Mouse (Mus musculus): Measurements from ENCODE around the gene Auts2. TPM values are rescaled to one million over a fixed set of nuclear protein-coding genes. Genes with fewer than 3 reads are reported as not detected.

Auts2 gene
- total RNA-seq, 2 experiments from 2014 or later = 100 to 137 TPM

DNA sequence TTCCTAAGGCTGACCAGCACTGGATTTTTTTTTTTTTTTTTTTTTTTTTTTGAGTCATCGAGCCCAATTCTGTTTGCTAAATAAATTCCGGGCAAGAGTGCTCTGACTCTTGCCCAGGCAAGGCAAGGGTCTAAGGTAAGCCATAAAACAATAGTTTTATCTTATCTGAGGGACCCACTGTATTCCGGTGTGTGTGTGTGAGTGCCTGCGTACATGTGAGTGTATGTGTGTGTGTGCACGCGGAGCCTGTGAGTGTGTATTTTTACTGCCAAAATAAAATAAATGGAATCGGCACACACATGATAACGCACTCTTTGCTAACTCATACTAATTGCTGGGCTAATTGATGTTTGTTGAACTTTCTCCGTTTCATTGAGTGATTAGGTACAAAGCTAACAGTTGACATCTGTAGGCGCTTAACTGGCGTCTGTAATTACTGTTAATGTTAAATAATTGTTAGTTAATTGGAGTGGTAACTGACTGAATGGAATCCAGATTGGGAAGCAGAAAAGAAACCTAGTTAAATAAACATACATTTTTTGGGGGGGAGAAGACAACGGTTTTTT is 1018.2 kb downstream of the Auts2 start:
- intact Hi-C loops (cut with DNase I) = no loop called here
- no peak for DNase-seq (ENCODE audit: low spot score in 2 of 2)

DNA sequence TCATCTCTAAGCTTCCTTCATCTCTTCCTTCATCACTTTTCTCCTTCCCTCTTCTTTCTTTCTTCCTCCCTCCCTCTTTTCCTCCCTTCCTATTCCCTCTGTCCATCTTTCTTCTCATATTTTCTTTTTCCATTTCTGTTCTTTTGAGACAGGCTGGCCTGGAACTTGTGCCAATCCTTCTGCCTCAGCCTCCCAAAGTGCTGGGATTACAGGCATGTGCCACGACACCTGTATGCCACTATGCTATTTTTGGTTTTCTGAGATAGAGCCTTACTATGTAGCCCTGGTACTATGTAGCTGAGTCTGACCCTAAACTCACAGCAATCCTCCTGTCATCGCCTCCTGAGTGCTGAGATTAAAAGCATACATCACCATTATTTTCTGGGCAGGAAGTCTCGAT is 1023.6 kb downstream of the Auts2 start:
- DNase-seq (ENCODE audit: low spot score in 2 of 2) = no peak
- intact Hi-C loops (cut with DNase I) = no loop called here

DNA sequence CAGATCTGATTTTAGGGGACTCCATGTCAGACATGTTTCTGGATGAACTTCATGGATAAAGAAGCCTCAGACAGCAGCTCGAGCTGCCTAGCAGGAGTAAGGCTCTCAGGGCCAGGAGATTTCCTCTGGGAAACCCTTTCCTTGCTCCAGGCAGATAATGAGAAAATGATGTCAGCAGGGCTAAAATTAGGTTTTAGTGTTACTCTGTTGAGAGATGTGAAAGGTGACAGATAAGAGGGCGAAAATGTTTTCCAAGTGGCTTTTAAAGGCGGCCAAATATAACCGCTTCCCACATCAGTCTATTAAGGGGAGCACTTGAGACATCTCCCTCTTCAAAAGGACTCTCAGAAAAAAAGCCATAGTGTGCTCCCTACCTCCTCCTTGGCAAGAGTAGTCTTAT is 1025.5 kb downstream of the Auts2 start:
- DNase-seq (ENCODE audit: low spot score in 2 of 2) = no peak
- intact Hi-C loops (cut with DNase I) = no loop called here

DNA sequence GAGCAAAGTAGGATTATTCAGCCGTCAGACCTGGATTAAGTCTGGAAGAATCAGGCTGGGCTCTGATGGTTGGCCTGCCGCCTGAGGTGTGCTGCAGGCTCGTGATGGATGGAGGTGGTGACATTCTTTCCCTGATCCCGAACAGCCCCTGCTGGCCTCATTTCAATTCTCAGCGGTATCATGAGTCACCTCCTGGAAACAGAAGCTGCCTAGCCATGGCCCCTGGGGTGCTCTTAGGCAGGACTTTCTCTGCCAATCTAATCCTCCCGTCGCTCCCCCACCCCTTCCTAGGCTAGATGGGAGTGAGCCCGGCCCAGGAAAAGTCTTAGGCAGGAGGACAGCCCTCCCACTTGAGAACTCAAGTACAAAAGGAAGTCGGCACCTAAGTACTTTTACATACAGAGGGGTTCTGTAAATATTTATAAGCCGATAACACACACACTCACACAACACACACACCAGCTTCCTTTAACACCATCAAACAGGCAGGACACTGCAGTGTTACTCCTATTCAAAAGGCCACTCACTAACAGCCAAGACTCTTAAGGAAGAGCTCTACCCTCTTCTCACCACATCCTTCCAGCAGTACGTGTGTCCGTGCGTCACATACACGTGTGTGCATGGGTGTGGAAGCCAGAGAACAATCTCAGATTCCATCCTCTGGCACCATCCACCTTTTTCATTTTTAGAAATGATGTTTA is 1027.3 kb downstream of the Auts2 start:
- DNase-seq (ENCODE audit: low spot score in 2 of 2) = no peak
- intact Hi-C loops (cut with DNase I) = no loop called here

DNA sequence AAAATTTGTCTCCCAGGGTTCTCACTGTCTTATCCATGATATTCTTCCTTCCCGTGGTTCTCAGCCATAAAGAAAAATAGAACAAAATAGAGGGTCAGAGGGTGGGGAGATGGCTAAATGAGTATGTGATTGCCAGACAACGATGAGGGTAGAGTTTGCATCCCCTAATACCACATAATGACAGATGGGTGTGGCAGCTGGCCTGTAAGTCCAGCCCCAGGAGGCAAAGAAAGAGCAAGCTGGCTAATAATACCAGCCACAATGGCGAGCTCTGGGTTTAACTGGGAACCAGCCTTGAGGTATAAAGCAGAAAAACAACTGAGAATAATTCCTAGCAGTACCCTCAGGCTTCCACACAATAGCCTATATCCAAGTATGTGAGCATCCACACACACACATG is 1029.4 kb downstream of the Auts2 start:
- intact Hi-C loops (cut with DNase I) = no loop called here
- no peak for DNase-seq (ENCODE audit: low spot score in 2 of 2)

DNA sequence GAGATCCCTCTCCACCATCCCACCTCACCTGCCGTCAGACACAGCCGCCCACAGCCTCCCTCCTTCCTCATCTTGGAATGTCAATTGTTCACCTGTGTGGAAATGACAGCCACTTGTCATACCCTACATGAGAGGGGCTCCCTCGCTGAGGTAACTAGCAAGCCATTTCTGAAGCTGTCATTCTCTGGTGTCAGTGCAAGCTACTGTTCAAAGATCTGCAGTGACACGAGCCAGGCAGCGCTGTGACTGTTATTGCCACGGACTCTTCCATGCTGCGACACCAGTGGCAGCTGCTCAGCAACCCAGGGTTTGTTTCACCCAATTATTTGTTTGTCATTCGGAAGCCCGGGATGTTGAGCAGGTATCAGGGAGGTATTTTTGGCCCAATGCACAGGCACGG is 1030.5 kb downstream of the Auts2 start:
- DNase-seq (ENCODE audit: low spot score in 2 of 2) = no peak
- intact Hi-C loops (cut with DNase I) = no loop called here

DNA sequence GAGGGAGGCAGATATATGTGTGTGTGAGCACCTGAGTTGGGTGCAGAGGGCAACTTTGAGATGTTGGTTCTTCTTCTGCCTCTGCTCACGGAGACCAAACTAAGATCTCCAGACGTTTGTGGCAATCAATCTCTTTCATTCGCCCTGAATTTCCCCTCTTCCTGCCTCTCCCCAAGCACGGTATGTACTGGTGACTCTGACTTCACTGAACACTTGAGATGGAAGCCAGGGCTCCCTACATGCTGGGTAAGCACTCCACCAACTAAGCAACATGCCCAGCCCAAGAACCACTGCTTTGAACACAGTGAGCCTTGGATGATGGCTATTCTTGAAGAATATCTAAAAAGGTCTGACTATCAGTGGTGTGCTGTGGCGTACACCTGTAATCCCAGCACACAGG is 1032.5 kb downstream of the Auts2 start:
- DNase-seq (ENCODE audit: low spot score in 2 of 2) = no peak
- intact Hi-C loops (cut with DNase I) = no loop called here

DNA sequence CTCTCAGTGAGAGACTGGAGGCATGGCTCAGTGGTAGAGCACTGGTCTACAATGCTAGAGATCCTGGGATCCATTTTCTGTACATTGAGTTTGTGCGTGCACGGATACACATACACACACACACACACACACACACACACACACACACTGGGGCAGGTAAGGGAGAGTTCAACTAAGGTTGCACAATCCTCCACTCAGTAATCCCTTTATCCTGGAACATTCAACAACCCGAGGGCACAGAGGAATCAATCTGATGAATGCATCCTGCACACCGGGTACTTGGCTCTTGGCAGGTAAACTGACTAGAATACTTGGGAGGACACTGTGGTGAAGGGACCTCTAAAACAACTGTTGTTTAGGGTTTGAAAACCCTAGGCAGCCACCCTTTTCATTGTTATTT is 1033.8 kb downstream of the Auts2 start:
- DNase-seq (ENCODE audit: low spot score in 2 of 2) = no peak
- intact Hi-C loops (cut with DNase I) = no loop called here

DNA sequence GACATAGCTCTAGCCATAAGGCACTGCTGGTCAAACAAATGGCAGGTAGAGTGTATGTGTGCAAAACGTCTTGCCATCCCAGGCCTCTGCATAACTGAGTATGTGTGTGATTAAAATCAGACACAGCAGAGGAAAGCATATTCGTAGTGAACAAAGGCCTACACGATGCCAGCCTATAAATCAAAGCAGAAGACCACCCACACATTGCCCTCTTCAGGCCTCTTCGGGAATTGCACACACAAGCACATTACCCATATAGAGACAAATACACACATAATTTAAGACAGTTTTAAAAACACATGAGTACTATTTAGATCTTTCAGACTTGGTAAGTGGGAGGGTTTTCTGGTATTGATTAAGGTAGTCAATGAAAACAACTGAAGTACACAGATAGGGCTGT is 1044.3 kb downstream of the Auts2 start:
- intact Hi-C loops (cut with DNase I) = no loop called here
- no peak for DNase-seq (ENCODE audit: low spot score in 2 of 2)

DNA sequence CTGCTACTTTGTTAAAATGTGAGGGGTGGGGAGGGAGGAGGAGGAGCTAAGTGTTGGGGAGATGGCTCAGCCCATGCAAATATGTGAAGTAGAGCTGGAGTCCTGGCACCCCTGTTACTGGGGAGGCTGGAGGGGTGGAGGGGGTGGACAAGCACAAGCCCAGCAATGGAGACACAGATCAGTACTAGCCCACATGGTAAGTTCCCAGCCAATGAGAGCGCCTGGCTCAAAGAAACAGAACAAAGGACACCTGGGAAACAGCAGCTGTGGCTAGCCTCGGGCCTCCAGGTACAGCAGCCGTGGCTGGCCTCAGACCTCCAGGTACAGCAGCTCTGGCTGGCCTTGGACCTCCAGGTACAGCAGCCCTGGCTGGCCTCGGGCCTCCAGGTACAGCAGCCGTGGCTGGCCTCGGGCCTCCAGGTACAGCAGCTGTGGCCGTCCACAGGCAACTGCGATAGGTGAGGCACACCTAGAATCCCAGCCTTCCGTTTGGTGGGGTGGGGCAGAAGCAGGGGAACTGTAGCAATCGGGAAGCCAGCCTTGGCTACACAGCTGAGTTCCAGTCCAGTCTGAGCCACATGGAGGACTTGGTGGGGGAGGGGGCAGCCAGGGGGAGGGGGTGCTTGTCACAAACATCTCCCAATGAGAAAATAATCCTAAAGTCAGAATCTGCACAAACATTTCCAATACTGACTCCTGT is 1046.5 kb downstream of the Auts2 start:
- intact Hi-C loops (cut with DNase I) = no loop called here
- DNase-seq (ENCODE audit: low spot score in 2 of 2) = no peak

DNA sequence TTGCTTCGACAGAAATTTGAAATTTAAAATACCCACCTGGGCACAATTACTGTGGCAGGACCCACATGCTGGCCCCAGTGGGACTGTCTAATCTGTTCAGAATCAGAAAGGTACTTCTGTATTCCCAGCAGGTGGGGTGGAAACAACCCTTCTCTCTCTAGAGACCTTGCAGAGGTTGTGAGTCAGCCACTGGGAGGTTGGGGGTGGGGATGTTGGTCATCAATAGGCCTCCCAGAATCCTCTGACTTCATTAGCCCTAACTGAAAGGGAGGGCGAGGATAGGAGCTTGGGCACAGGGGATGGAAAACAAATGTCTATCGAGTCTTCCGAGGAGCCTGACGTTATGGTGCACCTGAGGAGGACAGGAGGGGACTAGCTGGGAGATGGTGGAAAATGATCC is 1048.6 kb downstream of the Auts2 start:
- intact Hi-C loops (cut with DNase I) = no loop called here
- no peak for DNase-seq (ENCODE audit: low spot score in 2 of 2)

DNA sequence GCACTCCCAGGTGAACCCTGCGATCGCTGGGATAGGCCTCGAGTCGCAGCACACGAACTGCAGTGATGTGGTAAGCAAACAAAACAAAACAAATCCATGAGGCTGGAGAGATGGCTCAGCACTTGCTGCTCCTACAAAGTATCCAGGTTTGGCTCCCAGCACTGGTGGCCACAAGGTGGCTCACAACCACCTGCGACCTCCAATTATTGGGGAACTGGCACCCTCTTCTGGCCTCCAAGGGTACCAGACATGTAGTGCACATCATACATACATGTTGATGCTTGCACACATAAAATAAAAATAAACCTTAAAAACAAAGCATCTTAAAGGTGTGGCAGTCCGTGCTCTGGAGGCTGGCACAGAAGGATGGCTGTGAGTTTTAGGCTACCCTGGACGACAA is 1050.6 kb downstream of the Auts2 start:
- intact Hi-C loops (cut with DNase I) = no loop called here
- no peak for DNase-seq (ENCODE audit: low spot score in 2 of 2)

DNA sequence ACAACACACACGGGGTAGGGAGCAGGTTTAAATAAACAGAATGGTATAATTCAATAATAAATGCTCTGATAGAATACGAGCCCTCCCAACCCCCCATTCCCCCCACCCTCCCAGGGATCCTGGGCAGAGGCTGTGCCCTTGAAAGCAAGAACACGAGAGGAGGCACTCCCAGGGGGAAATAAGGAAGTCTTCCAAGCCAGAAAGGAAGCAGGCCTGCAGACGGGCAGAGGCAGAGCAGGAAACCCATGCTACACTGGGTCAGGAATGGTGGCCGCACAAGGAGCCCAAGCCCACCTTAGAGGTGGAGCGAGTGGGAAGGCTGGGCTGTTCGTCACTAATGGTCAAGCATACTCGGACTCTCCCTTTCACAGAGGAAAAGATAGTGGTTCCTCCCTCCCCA is 1051.3 kb downstream of the Auts2 start:
- intact Hi-C loops (cut with DNase I) = no loop called here
- no peak for DNase-seq (ENCODE audit: low spot score in 2 of 2)

DNA sequence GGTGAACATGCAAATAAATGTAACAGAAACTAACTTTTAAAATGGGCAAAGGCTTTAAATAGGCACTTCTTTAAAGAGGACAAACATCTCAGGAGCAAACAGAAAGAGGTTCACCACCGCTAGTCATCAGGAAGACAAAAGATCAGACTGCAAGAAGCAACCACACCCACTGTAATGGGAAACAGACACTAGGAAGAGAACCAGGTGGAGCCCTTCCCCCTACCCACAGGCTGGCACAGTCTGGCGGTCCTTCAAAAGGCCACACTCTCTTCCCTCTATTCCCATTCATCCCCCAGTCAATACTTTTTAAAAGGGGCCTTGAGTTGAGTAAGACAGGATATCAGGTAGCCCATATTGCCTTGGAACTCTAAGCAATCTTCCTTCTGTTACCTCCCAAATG is 1052.3 kb downstream of the Auts2 start:
- intact Hi-C loops (cut with DNase I) = no loop called here
- no peak for DNase-seq (ENCODE audit: low spot score in 2 of 2)

DNA sequence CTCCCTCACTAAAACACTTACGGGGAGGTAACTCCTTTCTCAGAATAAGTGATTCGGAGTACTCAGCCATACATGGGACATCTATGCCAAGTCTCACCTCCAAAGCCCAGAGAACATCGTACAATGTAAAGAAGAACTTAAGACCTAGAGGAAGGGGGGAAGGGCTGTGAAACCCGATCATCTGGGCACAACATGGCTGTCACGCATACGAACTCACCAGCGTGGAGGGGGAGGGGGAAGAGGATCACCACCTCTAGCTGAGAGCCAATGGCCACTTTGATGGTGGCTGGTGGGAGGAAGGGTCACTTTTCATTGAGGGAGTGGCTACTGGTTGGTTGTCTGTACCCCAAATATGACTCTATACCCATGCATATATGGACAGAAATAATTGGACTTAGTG is 1053.3 kb downstream of the Auts2 start:
- intact Hi-C loops (cut with DNase I) = no loop called here
- no peak for DNase-seq (ENCODE audit: low spot score in 2 of 2)

DNA sequence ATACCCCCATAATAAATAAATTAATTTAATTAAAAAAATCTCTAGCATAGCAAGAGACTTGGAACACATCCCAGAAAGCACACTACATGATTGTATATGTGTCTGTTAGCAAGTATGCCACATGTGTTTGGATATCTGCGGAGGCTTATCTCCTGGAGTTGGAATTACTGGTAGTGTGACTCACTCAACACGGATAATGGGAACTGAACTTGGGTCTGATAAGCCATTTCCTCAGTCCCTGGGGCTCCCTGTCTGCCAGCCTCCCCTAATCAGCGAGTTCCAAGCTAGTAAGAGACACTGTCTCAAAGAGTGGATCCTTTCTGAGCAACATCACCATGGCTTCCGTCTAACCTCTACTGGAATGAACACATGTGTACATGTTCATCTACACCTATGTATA is 1056.6 kb downstream of the Auts2 start:
- no peak for DNase-seq (ENCODE audit: low spot score in 2 of 2)
- intact Hi-C loops (cut with DNase I) = no loop called here

DNA sequence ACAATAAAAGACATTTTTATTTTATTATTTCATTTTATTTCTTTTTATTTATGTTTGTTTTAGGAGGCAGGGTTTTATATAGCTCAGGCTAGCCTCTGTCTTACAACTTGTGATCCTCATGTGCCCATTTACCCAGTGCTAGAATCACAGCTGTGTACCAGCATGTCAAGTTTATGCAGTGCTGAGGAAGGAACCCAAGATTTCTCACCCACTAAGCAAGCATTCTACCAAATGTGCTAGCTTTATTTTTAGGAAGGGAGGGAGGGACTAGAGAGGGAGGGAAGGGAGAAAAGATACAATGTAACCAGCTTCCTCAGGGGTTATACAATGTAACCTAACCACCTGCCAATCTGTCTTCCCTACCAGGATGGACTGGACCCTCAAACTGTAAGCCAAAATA is 1067.9 kb downstream of the Auts2 start:
- no peak for DNase-seq (ENCODE audit: low spot score in 2 of 2)
- intact Hi-C loops (cut with DNase I) = no loop called here

DNA sequence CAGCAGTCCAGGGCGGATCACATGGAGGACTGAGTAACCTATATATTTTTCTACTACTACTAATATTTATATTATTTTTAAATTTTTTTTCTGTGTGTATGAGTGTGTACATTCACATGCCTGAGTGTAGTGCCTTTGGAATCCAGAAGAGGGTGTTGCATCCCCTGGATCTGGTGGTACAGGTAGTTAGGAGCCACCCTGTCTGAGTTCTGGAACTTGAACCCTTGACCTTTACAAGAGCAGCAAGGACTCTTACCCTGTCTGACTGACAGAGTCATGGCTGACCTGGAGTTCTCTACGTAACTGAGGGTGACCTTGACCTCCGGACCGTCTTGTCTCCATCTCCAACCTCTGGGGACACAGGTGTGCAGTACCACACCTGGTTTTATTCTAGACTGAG is 1074.5 kb downstream of the Auts2 start:
- intact Hi-C loops (cut with DNase I) = no loop called here
- DNase-seq (ENCODE audit: low spot score in 2 of 2) = no peak

DNA sequence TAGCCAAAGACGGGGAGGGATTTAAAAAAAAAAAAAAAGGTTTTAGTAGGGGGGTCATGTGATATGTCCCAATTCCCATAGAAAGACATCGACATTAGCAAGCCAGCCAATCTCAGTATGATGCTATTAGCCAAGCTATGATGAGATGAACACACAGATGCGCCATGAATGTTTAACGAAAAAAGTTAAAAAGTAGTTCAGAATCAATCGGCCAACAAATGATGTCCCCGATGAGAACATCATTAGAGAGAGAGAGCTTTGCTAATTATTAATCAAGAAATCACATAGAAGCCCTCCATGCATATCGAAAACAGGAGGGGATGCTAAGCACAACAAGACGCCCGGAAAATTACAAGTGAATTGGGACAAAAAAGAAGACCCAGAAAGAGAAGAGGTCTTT is 1077.0 kb downstream of the Auts2 start:
- no peak for DNase-seq (ENCODE audit: low spot score in 2 of 2)
- intact Hi-C loops (cut with DNase I) = no loop called here

DNA sequence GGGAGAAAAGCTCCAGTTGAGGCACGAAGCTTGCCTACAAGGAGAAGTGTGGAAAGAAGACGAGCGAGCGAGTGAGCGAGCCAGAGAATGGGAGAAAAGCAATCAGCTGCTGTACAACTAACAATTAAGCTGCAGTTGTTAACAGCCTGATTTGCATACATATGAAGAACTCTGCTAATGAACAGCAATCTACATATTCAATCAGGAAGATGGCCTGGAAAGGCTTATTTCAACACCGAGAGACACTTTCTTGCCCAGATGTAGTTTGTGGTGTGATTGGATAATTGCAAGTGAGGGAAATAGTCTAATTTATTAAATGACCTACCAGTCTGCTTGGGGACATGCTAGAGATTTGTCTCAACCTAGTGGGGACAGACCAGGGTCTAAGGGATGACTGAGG is 1079.7 kb downstream of the Auts2 start:
- no peak for DNase-seq (ENCODE audit: low spot score in 2 of 2)
- intact Hi-C loops (cut with DNase I) = no loop called here

DNA sequence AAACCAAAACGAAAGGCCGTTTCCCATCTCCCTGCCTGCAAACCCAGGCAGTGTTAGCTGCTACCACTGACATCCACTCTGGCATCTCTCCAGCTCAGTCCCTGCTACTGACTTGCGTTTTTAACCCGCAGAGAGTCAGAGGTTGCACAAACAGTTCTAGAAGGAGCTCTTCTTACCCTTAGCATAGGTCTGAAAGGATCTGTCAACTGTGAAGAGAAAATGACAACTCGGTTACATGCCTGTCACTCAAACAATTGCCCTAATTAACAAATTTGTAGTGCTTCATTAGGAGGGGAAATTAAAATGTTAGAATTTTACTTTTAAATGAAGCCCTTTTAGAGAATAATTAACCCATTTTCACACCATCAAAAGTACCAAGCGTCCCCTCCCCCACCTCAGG is 1083.2 kb downstream of the Auts2 start:
- intact Hi-C loops (cut with DNase I) = no loop called here
- no peak for DNase-seq (ENCODE audit: low spot score in 2 of 2)
